Comparison of ENCODE assay signal across 8 mouse cellular contexts in genomic region chr7:16405073-16405455, GRCm38 (mm10). TPM values are rescaled to one million over a fixed set of nuclear protein-coding genes. Genes with fewer than 3 reads are reported as not detected.
DNase-seq lines count a peak whose midpoint lies in the region; ATAC-seq lines count a peak whose summit lies in the region.

No protein-coding gene starts in this region.

- H3K4me1 ChIP-seq in forebrain, embryonic 12.5 days: peaks cover 34% of the 10 kb centered on the region
- H3K4me1 ChIP-seq in limb, embryonic 10.5 days: peaks cover 38% of the 10 kb centered on the region
- peaks cover 23% of the 10 kb centered on the region for H3K4me1 ChIP-seq in midbrain, embryonic 11.5 days (ENCODE audit: control insufficient read depth, insufficient read depth, low read length)

- intact Hi-C loops in heart, postnatal 25 days (cut with DNase I): no loop called here

- H3K9me3 ChIP-seq in forebrain, embryonic 12.5 days: no peaks in the 10 kb centered on the region
- H3K9me3 ChIP-seq in limb, embryonic 10.5 days (replicated peaks): no peaks in the 10 kb centered on the region
- no peaks in the 10 kb centered on the region for H3K9me3 ChIP-seq in midbrain, embryonic 11.5 days (ENCODE audit: control insufficient read depth, low read length)

- 85% methylated on average over 2 of the region's 2 CpGs for WGBS in forebrain, embryonic 12.5 days
- 82% methylated on average over 2 of the region's 2 CpGs for WGBS in limb, embryonic 10.5 days
- 84% methylated on average over 2 of the region's 2 CpGs for WGBS in midbrain, embryonic 11.5 days

- H3K36me3 ChIP-seq in forebrain, embryonic 12.5 days (replicated peaks): peaks cover 10% of the 10 kb centered on the region
- H3K36me3 ChIP-seq in limb, embryonic 10.5 days: peaks cover 49% of the 10 kb centered on the region
- H3K36me3 ChIP-seq in midbrain, embryonic 11.5 days (ENCODE audit: control insufficient read depth, insufficient read depth, low read length): no peaks in the 10 kb centered on the region

- DNase-seq in right cerebral cortex, adult 2 months (ENCODE audit: low spot score in 2 of 2): peak; percentile 10 to 21
- DNase-seq in right cerebral cortex, adult 18-20 months: no peak
- peak; percentile 73 for DNase-seq in heart, postnatal 25 days (ENCODE audit: low spot score)
- DNase-seq in limb, embryonic 10.5 days (ENCODE audit: low spot score): no peak
- no peak for DNase-seq in midbrain, embryonic 11.5 days (ENCODE audit: low spot score, missing footprints)
- DNase-seq in testis, postnatal 10 days (ENCODE audit: low spot score): peak; percentile 44
- DNase-seq in embryo, embryonic 11 days: no peak

- no peak overlapping the region for H3K4me3 ChIP-seq in forebrain, embryonic 12.5 days (replicated peaks)
- H3K4me3 ChIP-seq in limb, embryonic 10.5 days: 0 out of 2 replicates have a peak overlapping the region, but pooled peaks have one; percentile 8
- H3K4me3 ChIP-seq in midbrain, embryonic 11.5 days (ENCODE audit: low read depth, low read length): no peak overlapping the region

- peak overlapping the region; percentile 25; the same call in 1 of the 2 replicates for H3K9ac ChIP-seq in forebrain, embryonic 12.5 days
- H3K9ac ChIP-seq in midbrain, embryonic 11.5 days (ENCODE audit: low read length): peak overlapping the region; percentile 39

- ATAC-seq in forebrain, embryonic 12.5 days (ENCODE audit: low FRiP score): no peak
- no peak for ATAC-seq in midbrain, embryonic 11.5 days (ENCODE audit: low FRiP score)

- no peaks in the 10 kb centered on the region for H3K27me3 ChIP-seq in forebrain, embryonic 12.5 days
- no peaks in the 10 kb centered on the region for H3K27me3 ChIP-seq in limb, embryonic 10.5 days (ENCODE audit: low read depth, poor library complexity, severe bottlenecking)
- no peaks in the 10 kb centered on the region for H3K27me3 ChIP-seq in midbrain, embryonic 11.5 days (ENCODE audit: control insufficient read depth, insufficient read depth, low read length)

- H3K27ac ChIP-seq in forebrain, embryonic 12.5 days: peak overlapping the region; percentile 50
- H3K27ac ChIP-seq in limb, embryonic 10.5 days: peak overlapping the region; percentile 64; the same call in 1 of the 2 replicates
- 0 out of 2 replicates have a peak overlapping the region, but pooled peaks have one; percentile 3 for H3K27ac ChIP-seq in midbrain, embryonic 11.5 days (ENCODE audit: low read depth, low read length)

- H3K4me2 ChIP-seq in forebrain, embryonic 12.5 days: peak overlapping the region; percentile 24; the same call in 1 of the 2 replicates
- H3K4me2 ChIP-seq in midbrain, embryonic 11.5 days: no peak overlapping the region

RNA-seq across cellular contexts. Expression of gene Zc3h4, which starts 4.4 kb away (rescaled TPM):
- polyA plus RNA-seq in forebrain, embryonic 12.5 days (2016; fragmentation: Nextera tagmentation; extraction: Ambion mirVana): 25.5 and 27.0 TPM in 2 replicates
- 10 to 100 TPM; 29.0 to 29.9 TPM for total RNA-seq in heart, postnatal 25 days (2021)
- polyA plus RNA-seq in limb, embryonic 10.5 days (2016; fragmentation: Nextera tagmentation; extraction: Ambion mirVana): 22.9 and 24.6 TPM in 2 replicates
- 15.5 and 16.1 TPM in 2 replicates for polyA plus RNA-seq in midbrain, embryonic 11.5 days (2014; fragmentation: Nextera tagmentation; extraction: Ambion mirVana)

RNA-seq across cellular contexts. Expression of gene Sae1, which starts 17.5 kb away (rescaled TPM):
- 403 and 415 TPM in 2 replicates for polyA plus RNA-seq in forebrain, embryonic 12.5 days (2016; fragmentation: Nextera tagmentation; extraction: Ambion mirVana)
- total RNA-seq in heart, postnatal 25 days (2021): 10 to 100 TPM; 35.2 to 37.2 TPM
- polyA plus RNA-seq in limb, embryonic 10.5 days (2016; fragmentation: Nextera tagmentation; extraction: Ambion mirVana): 483 and 484 TPM in 2 replicates
- polyA plus RNA-seq in midbrain, embryonic 11.5 days (2014; fragmentation: Nextera tagmentation; extraction: Ambion mirVana): 382 and 395 TPM in 2 replicates

RNA-seq across cellular contexts. Expression of gene Tmem160, which starts 47.5 kb away (rescaled TPM):
- polyA plus RNA-seq in forebrain, embryonic 12.5 days (2016; fragmentation: Nextera tagmentation; extraction: Ambion mirVana): 42.4 and 53.1 TPM in 2 replicates
- total RNA-seq in heart, postnatal 25 days (2021): 10 to 100 TPM; 82.2 to 88.1 TPM
- 74.8 and 86.2 TPM in 2 replicates for polyA plus RNA-seq in limb, embryonic 10.5 days (2016; fragmentation: Nextera tagmentation; extraction: Ambion mirVana)
- polyA plus RNA-seq in midbrain, embryonic 11.5 days (2014; fragmentation: Nextera tagmentation; extraction: Ambion mirVana): 40.0 and 49.2 TPM in 2 replicates

Comparison
In these comparisons a context has a peak if more than half of its experiments do, and no peak if none do; other contexts are left out.
1. DNase-seq: peak in right cerebral cortex, adult 2 months (2 of 2), heart, postnatal 25 days (single experiment) and testis, postnatal 10 days (single experiment); none in right cerebral cortex, adult 18-20 months (single experiment), limb, embryonic 10.5 days (single experiment), midbrain, embryonic 11.5 days (single experiment) and embryo, embryonic 11 days (single experiment).
2. H3K27ac ChIP-seq: peak in every context shown above with its lines; median percentile 64 in limb, embryonic 10.5 days; 50 in forebrain, embryonic 12.5 days; 3 in midbrain, embryonic 11.5 days.